Mouse (Mus musculus) urinary bladder, postnatal 10 days (tissue): ENCODE results near the gene Dcst1.

ENCODE experiments used
- DNase-seq: peaks from one replicate; pipeline ENCODE4 v3.0.0; 2022; ENCODE audit warnings: low spot score

Gene Dcst1

DNA sequence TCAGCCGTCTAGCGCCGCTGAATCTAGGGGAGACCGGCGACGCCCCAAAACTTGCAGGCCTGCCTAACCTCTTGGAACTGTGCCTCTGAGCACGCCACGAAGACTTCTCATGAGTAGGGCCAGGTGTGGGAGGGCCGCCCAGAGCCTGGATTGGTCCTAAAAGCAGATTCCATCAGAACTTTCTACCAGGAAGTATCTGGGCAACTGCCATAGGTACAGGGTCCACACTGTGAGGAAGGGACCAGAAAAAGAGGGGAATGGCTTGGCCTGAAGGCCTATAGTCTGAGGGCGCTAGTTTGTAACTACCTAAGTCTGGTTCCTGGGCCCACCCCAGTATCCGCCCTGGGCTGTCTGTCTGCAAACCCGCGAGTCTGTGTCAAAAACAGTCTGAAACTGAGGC is 33.5 kb downstream of the Dcst1 start:
- no peak for DNase-seq

DNA sequence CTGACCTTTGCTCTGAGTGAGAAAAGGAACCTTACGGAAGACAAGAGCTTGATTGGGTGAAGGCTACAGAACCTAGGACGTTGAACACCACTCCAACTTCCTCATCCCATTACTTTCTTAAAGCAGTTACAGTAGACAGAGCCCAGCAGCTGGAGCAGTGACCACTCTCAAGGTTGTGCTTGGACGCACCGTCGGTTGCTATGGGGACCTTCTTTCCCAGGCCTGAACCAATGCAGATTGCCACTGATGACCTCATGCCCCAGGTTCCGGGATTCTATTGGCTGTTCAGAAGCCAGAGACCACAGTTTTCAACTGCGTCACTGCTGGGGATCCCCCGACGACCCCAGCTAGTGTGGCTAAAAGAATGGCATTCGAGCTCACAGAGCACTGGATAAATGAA is 34.1 kb downstream of the Dcst1 start:
- no peak for DNase-seq

DNA sequence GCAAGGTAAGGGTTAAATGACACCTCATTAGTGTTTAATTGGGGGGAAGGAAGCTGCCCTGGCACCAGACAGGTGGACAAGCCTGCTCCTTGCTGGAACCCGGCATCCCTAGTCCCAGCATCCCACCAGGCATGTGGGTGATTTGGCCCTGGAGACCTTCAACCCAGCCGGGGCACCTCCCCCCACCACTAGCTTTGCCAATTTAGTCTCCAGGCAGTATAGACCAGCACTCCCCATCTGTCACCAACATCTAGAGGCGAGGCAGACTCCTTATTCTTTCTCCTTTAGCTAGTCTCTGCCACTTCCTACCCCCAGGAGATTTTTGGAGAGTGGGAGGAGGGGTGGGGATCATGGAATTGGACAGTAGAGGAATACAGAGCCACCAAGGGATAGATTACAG is 34.7 kb downstream of the Dcst1 start:
- DNase-seq = no peak

DNA sequence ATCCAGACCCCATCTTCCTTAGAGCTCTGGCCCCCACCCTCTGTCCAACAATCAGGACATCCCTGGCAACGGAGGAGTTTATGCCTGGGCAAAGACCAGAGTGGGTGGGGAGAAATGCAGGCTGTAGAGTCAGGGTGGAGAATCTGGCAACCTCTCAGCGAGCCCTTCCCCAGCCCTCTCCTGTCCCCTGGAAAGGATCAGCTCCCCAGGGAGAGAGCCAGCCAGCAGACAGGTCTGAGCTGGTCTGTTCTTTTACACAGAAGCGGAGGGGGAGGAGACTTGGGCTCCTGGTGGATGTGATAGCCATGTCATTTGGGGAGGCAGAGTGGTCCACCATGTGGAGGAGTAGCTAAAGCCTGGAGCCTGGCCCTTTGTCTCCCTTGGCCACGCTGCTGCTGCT is 36.4 kb downstream of the Dcst1 start:
- DNase-seq = no peak

DNA sequence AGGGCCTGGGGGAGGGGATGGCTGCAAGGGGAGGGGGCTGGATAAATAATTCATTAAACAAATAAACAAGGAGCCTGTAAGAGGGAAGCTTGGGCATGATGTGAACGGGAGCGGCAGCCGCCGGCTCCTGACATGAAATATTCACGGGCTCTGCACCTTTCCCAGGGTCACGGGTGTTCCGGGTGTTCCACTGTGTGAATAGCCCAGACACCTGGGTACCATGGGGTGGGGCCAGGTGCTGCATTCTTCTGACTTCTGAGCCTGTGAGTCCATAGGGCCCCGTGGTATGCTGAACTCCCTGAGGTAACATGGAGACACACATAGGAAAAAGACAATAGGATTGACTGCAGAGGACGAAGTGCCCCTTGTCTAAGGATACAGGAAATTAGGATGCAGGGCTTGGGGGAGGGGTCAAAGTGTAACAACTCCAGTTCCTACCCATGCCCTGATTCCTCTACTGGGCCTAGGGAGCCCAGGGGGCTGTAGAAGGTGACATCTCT is 37.6 kb downstream of the Dcst1 start:
- no peak for DNase-seq

DNA sequence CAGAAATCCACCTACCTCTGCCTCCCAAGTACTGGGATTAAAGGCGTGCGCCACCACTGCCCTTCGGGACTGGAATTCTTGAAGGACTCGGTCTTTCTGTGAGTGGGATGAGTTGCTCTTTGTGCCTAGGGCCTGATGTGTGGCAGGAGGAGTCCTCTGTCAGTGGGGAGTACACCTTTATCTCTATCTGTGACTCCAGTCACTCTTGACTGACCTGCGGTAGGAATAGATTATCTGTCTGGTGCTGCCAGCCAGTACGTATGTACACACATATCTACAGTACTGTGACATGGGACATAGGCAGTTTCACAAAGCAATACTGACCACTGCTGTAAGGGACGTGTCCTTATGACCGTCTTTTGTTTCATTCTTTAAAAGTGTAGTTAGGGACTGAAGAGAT is 39.2 kb downstream of the Dcst1 start:
- DNase-seq = no peak

DNA sequence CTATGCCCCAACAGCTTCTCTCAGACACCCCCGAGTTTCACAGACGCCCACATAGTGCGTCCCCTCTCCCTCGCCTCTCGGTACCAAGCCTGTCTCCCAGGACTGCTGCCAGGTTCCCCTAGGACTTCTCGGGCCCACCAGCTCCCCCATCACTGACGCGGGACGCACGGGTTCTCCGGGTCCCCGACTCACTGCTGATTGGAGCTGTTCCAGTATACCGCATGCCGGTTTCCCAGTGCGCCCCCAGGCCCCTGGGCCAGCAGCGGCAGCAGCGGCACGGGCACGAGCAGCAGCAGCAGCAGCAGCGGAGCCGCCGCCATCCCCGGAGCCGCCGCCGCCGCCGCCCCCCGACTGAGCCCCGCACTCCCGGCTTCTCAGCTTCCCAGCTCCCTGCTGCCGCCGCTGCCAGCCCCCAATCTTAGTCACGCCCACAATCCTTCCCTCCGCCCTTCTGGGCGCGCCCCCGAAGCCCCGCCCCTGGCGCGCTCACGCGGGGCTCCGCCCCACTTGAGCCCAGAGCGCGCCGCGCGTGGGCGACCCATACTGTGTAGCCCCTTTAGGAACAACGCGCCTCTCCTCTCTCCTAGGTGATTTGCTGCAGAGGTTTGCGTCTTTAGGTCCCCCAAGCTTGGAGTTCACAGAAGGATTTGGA is 42.4 kb downstream of the Dcst1 start, which contains the start of gene Efna3:
Gene Efna3, minus strand, starts transcription at position 452 of the 652 bp plus-strand sequence.
- no peak for DNase-seq

DNA sequence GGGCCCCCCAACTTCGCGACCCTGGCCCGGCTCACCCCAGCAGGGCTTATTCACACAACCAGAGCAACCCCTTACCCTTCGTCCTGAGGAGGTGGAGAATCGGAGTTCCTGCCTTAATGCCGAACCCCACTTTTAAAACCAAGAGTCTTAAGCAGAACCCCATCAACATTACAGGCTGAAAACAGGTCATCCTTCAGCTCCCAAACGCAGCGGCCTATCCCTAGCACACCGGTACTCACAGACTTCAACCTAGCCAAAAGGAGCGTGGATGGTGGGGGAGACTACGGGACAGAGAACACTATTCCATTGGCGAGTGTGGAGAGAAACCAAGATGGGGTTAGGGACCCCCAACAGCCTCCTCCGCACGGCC is 42.9 kb downstream of the Dcst1 start:
- no peak for DNase-seq

DNA sequence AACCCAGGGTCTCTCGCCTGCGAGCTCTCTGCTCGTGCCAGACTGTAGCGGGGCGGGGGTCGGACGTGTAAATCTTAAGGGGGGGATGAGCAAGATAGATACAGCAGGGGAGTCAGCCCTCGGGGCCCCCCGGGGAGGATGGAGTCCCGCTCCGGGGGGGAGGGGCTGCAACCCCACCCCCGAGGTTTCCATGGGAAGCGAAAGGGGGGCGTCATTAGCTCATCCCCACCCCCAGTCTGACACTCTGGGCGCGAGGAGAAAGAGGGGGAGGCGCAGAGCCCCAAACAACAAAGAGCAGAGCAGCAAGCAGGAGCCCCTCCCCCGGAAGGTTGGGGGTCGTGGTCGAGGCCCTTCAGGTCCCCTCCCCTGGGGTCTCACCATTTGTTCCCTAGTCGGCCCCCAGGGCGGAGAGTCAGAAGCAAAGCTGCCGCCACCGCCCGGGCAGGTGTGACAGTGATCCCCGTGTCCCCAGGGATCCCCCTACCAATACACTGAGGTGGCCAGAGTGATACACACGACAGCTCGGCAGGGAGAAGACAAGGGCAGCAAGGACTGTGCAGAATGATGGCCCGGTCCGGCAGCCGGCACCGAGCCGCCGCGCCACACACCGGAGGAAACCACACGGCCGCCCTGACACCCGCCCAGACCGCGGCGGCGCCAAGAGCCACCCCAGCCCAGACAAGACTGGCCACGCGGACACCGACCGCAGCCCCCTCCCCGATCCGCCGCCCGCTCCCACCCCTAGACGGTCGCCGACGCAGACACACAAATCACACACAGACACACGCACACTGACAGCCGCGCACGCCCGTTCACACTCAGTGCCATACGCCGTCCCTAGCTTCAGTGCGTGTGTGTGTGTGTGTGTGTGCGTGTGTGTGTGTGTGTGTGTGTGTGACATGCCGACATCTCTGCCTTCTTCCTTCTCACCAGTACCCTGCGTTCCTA is 43.6 kb downstream of the Dcst1 start:
- no peak for DNase-seq

DNA sequence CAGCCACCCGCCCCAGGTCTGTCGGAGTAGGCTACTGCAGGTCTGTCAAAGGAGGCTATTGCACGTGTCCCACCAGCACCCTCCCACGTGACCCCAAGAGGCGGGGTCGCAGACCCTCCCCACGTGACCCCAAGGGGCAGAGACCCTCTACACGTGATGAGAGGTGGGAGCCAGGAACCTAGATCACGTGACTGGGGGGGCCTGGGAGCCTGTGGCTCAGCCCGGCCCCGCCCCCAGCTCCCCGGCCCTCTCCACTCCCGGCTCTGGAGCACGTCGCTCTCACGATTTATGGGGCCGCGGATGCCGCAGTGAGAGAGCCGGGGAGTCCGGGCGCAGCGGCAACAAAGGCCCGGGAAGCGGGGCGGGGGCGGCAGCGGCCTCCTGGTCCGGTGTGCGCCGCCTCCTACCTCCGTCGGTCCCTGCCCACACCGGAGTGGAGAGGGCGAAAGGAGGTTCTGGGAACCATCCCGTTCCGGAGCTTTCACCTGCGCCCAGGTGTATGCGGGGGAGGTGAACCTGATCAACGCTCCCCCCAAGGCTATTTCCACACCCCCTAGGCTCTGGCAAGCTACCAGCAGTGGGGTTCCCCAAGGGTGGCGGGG is 44.4 kb downstream of the Dcst1 start:
- no peak for DNase-seq

DNA sequence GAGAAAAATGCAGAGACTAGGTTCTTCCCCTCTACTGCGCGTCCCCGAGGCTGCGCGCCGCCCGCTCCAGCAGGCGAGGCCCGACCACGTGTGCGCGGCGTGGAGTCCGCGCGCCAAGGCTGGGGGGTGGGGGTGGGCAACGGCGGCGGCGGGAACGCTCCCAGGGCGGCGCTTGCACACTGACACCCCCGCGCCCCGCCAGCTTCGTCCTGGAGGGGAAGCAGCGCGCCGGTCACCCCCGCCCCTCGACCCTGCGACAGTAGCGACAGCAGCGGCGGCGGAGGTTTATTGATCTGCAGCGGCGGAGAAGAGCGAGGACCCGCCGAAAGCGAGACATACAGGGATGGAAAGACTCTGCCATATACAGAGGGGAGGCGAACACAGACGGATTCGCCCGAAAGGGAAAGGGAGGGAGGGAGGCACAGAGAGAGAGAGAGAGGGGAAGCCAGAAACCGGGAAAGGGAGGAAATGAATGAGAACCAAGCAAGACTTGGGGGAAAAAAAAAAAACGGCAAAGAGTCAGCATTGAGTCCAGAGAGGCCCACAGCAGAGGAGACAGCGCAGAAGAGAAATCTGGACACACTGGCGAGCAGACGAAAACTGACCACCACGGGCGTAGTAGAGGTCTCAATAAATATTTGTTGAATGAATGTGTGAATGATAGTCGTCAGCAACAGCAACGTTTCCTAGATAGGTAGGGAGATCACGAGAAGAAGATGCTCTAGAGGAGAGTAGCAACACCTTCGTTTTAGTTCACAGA is 45.3 kb downstream of the Dcst1 start:
- DNase-seq = no peak

DNA sequence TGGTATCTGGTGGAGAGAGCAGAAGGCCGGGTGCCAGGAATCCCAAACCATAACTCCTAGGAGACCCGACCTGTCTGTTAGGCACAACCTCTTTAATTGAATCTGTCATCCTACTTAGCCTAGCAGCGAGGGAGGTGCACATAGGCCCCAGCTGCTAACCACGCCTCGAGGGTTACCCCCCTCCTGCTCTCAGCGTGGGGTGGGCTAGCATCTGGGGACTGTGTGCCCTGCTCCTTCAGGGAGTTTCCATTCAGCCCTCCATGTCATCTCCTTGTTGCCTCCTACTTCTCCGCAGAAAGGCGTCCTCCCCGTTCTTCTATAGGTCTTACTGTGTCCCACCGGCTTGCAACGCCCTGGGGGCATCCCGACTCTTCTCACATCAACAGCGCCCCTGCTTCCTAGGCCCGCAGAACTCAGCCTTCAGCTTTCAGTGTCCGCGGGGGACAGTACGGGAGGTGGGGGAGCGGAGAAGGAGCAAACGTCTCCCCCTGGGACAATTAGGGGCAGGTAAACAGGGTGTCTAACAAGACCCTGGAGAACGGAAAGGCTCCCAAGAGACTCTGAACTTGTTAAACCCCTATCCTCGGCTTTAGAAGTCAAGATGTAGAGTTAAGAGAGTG is 46.0 kb downstream of the Dcst1 start:
- DNase-seq = no peak

DNA sequence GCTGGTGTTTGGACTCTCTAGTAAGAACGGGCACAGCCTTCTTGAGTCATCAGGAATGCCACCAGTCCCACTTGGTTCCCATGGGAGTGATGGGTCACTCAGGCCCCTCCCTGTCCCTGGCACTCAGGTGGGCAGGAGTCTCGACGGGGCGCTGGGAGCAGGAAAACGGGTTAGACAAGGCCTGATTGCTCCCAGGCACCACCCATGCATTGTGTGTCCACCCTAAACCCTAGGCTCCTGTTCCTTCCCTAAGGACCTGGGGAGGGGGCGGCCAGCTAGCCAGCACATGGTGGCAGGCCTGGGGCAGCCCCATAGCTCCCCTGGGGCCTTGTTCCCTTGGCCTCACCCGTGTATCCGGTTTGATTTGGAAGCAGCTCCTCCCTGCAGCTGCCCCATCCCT is 46.7 kb downstream of the Dcst1 start:
- DNase-seq = no peak

DNA sequence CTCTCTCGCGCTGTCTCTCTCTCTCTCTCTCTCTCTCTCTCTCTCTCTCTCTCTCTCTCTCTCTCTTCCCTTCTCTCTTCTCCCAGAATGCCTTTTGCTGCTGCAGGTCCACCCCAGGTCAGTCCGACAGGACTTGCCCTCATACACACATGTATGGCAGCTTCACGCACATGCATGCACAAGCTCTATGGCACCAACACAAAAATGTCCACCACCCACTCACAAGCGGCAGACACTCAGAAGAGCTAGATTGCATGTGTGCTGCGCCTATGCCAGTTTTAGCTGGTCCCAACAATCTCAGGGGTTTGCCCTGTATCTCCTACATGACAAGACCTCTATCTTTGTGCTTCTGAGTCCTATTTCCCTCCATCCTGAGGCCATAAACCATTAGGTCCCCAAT is 47.8 kb downstream of the Dcst1 start:
- DNase-seq = no peak

DNA sequence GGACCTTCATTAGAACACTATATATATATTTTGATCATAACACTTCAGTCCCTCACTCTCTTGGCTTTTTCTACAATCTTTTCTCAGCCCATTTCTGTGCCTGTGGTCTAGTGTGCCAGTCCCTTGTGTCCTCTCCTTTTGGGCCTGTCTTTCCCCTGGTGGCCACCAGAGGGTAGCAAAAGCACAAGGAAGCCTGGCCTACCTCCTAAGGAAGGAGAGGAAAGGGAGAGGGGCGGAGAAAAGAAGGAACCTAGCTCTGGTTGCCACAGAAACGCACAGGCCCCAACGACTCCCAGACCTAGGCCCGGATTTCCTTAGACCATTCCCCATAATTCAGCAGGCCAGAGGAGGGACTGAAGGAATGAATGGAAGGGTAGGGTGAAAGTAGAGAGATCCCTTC is 48.2 kb downstream of the Dcst1 start:
- peak; percentile 58 for DNase-seq

DNA sequence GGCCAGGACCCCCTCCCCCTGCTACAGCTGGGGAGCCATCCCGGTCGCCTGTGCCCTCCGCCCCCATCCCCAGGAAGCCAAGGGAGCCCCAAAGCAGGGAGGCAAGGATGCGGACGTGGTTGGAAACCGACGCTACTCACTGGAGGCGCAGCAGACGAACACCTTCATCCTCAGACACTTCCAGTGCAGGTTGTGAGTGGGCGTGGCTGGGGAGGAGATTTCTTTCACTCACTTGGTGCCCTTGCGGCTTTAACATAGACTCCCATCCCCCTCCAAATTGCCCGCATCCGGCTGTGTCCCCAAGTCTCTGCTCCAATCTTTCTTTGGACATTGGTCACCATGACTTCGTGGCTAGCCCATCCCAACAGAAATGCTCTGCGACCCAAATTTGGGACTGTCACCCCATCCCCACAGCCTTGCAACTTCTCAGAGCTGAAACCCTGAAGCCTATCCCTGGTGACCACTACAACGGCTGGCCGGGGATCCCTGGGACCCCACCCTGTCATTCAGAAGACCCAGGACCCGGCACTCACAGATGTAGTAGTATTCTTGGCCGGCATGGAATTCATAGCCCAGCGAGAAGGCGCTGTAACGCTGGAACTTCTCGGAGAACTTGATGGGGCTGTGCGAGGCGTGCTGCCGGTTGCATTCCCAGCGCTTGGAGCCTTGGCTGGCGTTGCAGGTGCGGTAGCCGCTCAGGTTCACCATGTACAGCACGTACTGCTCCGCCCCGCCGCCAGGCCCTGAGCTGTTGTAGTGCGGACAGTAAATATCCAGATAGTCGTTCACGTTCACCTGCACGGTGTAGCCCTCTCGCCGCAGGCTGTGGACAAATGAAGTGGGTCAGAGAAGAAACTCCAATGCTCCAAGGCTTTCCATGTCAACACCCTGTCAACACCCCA is 48.9 kb downstream of the Dcst1 start:
- DNase-seq = no peak

DNA sequence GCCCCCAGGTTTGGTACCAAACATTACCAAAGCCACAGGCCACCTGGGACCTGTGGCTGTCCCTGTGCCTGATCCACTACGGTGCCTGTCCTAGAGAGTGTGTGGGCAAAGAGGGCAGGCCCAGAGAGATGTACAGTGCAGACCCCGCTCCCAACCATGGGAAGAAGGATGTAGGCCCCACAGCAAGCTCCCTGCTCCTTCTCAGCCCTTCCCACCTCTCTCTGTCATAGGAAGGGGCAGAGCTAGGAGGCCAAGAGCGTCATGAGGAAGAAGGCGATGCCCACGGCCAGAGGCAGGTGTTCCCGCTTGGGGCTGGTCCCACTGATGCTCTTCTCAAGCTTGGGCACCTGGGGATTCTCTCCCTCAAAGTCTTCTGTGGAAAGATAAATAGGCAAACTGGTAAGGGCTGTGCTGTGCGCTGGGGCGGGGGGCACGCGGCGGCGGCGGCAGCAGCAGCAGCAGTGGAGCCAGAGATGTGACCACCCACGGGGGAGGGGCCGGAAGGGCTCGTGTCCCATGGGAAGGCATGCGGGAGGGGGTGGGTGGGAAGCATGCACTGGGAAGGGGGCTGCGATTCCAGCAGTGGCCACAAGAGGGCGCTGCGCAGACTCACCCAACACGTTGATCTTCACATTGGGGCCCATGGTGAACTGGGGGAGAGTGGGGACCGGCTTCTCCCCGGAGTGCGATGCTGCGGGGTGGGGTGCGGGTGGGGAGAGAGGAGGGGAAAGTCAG is 49.7 kb downstream of the Dcst1 start:
- no peak for DNase-seq

DNA sequence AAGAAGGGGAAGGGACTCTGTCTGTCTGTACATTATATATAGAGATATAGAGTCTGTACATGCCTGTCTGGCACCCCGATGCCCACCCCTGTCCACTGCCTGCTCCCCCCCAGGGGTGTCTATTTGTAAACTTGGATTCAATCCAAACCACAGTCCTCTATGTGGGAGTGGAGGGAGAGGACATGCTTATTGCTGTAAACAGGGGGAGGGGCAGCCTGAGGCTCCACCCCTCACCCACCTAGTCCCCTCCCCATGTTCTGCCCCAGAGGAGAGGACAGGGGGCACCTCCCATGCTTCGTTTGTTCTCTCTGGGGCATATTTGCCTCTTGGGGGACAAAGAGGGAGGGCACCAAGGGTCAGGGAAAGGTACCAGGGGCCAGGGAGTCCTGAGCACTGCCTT is 50.3 kb downstream of the Dcst1 start:
- DNase-seq = no peak

DNA sequence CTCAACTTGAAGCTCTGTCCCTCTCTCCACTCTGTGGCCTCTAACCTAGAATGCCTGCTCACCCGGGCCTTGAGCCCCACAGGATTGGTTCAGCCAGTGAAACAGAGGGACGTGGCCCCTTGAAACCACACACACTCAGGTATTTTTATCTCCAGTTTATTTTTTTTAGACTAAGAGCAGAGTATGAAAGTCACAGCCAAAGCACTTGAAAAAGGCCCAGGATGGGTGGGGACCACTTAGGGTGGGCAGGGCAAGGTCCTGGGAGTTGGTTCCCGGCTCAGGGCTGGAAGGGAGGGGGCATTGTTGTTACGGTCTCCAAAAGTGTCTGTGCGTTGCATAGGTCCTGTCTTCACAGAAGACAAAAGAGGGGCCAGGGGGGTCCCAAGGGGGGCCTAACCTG is 50.7 kb downstream of the Dcst1 start:
- no peak for DNase-seq

DNA sequence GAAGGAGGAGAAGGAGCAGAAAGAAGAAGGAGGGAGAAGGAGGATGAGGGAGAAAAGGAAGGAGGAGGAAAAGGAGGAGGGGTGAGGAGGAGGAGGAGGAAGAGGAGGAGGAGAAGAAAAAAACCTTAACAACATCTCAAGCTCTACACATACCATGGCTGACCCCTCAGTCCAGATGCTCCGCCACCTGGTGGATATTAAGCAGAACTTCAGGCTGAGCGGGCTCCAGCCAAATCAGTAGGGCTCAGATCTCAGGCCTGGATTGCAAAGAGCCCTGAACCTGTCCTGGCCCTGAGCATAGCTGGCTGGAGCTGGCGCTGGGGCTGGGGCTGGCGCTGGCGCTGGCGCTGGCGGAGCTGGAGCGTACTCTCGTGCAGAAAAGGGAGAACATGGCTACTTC is 57.0 kb downstream of the Dcst1 start:
- DNase-seq = no peak
